Mouse (Mus musculus) adrenal gland, adult 2 months (tissue): ENCODE results near the gene Odf2l. TPM values are rescaled to one million over a fixed set of nuclear protein-coding genes. Genes with fewer than 3 reads are reported as not detected.

Experiments used
- DNase-seq: peaks from one replicate; pipeline ENCODE4 v3.0.0; 2021
- polyA plus RNA-seq: library from polyadenylated mRNA; depleted of rRNA; stranded (reverse); fragments of >200 nt; gene quantifications from 2 replicates; pipeline ENCODE4 v1.2.3, GENCODE M21; 2012
- total RNA-seq, 2 experiments: library from RNA; stranded (reverse); gene quantifications; 2 replicates each; pipeline ENCODE4 v1.2.3; 2021

Gene Odf2l
- total and polyA plus RNA-seq, 3 experiments, result 1.2 to 18.2 (median 17.0) TPM

GRCm38 (mm10) chr3:145140236-145140635 is 21.8 kb downstream of the Odf2l start:
- DNase-seq, result no peak

- no peak for DNase-seq
Observed at GRCm38 (mm10) chr3:145142925-145143324, 24.5 kb downstream of the Odf2l start.

GRCm38 (mm10) chr3:145143856-145144255 is 25.5 kb downstream of the Odf2l start:
- DNase-seq, result no peak

- DNase-seq, result no peak
Observed at GRCm38 (mm10) chr3:145146871-145147270, 28.5 kb downstream of the Odf2l start.

- no peak for DNase-seq
Observed at GRCm38 (mm10) chr3:145147483-145147882, 29.1 kb downstream of the Odf2l start.

GRCm38 (mm10) chr3:145147952-145148351 is 29.6 kb downstream of the Odf2l start:
- no peak for DNase-seq

- no peak for DNase-seq
Observed at GRCm38 (mm10) chr3:145151092-145151491, 32.7 kb downstream of the Odf2l start.

- DNase-seq, result no peak
Observed at GRCm38 (mm10) chr3:145151933-145152332, 33.5 kb downstream of the Odf2l start.

GRCm38 (mm10) chr3:145156883-145157282 is 38.5 kb downstream of the Odf2l start:
- no peak for DNase-seq

GRCm38 (mm10) chr3:145158441-145158840 is 40.1 kb downstream of the Odf2l start:
- no peak for DNase-seq

- no peak for DNase-seq
Observed at GRCm38 (mm10) chr3:145166741-145167140, 48.4 kb downstream of the Odf2l start.

- DNase-seq, result peak; percentile 33
Observed at GRCm38 (mm10) chr3:145167766-145168165, 49.4 kb downstream of the Odf2l start.

- DNase-seq, result no peak
Observed at GRCm38 (mm10) chr3:145168844-145169696, 50.7 kb downstream of the Odf2l start.

- DNase-seq, result no peak
Observed at GRCm38 (mm10) chr3:145170028-145170427, 51.6 kb downstream of the Odf2l start.

- no peak for DNase-seq
Observed at GRCm38 (mm10) chr3:145170604-145171389, 52.4 kb downstream of the Odf2l start.

- no peak for DNase-seq
Observed at GRCm38 (mm10) chr3:145171390-145172060, 53.1 kb downstream of the Odf2l start.

GRCm38 (mm10) chr3:145184645-145185044 is 66.3 kb downstream of the Odf2l start:
- no peak for DNase-seq

GRCm38 (mm10) chr3:145191972-145192371 is 73.6 kb downstream of the Odf2l start:
- no peak for DNase-seq

- DNase-seq, result peak; percentile 45
Observed at GRCm38 (mm10) chr3:145195240-145195923, 77.0 kb downstream of the Odf2l start.

GRCm38 (mm10) chr3:145198050-145198449 is 79.7 kb downstream of the Odf2l start:
- DNase-seq, result peak; percentile 2
